Mouse (Mus musculus): ENCODE measurements at regions not wholly inside any gene's neighbourhood (a gene's known extent, or its start where the extent isn't known, plus 50 kb on each side); places are given as distances from the start of the nearest gene placed in this dataset.

DNA sequence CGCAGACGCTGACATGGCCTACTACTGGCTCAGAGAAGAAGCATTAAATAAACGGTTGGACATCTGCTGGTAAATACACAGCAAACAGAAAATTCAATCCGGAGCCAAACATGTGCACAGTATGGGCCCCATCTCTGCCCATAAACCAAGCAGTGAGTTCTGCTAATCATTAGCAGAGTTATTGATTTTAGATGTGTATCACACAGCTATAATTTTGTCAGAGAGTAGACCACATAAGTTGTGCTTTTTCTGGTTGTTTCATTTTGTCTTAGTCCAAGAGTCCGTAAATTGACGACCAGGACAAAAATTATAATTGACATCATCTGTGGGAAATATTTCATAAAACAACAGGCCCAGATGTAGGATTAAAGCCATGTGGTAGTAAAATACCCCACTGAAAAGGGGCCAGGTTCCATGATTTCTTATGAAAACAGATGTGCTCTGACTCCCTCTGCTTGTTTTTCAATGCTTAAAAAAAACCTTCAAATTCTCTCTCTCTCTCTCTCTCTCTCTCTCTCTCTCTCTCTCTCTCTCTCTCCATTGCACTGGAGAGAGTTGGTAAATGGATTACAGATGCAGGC lies 339.3 kb downstream of the Hao1 start:
- no peak for DNase-seq (ENCODE audit: low read depth, low spot score)

DNA sequence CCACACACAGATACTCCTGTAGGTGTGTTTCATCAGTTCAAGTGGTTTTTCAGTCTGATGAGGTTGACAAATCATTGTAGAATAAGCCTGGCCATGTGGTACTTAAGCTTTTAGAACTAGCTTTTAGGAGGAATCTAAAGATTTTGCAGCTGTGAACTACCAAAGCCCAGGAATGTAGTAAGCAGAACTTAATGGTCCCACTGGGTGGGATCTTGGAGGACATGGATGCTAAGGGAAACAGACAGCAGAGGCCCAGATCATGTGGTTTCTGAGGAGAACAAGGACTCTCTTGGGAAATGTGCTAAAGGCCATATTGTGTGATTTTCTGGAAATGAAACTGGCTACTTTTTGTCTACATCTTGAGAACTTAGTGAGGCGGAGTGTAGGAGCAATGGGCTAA lies 350.9 kb downstream of the Hao1 start:
- no peak for DNase-seq (ENCODE audit: low read depth, low spot score)

DNA sequence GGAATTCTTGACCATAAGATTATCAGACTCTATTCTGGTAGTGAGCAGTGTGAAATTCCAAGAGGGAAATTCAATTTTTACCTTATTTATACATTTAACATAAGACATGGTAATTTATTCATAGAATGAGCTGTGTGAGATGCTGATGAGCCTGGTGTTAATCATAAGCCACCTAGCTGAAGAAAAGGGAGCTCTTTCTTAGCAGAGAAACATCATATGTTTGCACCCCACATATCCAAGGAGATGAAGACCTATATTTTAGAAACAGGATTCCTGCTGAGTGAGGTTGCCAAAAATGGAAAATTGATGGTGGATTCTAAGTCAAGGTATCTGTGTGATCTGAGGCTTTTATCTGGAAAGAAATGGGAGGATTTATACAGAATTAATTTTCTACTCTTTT lies 358.2 kb downstream of the Hao1 start:
- peak; percentile 44 for DNase-seq (ENCODE audit: low read depth, low spot score)

DNA sequence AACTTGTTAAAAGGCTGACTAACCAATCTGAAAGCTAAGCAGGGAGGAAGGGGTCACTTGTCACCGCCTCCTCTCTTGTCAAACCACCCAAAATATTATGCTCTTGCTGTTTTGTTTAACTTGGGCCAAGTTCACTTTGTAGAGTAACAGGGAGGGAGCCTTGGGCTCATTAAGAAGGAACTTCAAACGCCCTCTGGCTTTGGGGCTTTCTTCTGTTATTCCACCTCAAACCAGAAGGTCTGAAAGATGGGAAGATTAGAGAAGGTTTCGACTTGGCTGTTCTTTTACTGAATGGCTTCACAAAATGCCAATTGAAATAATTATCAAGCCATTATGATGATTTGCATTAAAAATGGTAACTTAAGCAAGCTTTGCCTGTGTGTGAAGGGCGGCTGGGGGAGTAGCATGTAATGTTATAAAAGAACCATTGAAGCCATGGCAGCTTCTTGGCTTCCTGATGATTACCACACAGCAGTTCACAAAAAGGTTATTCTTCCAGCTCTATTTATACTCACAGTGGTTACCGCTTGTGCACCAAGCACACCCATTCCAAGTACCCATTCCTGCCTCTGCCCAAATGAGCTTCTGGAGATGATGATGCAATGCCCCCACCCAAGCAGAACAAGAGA lies 364.6 kb downstream of the Hao1 start:
- peak; percentile 10 for DNase-seq (ENCODE audit: low read depth, low spot score)
